ENCODE assay signal across 9 mouse cellular contexts in genomic region chr6:129033397-129033796, GRCm38 (mm10). TPM values are rescaled to one million over a fixed set of nuclear protein-coding genes. Genes with fewer than 3 reads are reported as not detected.
DNase-seq lines count a peak whose midpoint lies in the region; ATAC-seq lines count a peak whose summit lies in the region.
"Had no signal": no experiment of that assay in that cellular context is flagged by ENCODE, and none has a peak within 500 bp of the region (broad histone marks: within the 10 kb centered on the region; RNA-seq: fewer than 3 reads in every experiment).

No protein-coding gene starts in this region.

- peak; percentile 52 to 57 for DNase-seq in B cell, adult 2 months
- peak; percentile 9 for DNase-seq in brain, adult 2 months (ENCODE audit: low read depth, low spot score)
- no peak for DNase-seq in urinary bladder, postnatal 14 days (ENCODE audit: low spot score)
- no peak for DNase-seq in frontal cortex, postnatal 36 days (ENCODE audit: low spot score in 2 of 2)
- DNase-seq in yolk sac, embryonic 10.5 days (ENCODE audit: low spot score) = no peak

- no peaks in the 10 kb centered on the region for H3K27me3 ChIP-seq in intestine, embryonic 15.5 days (replicated peaks)
- no peaks in the 10 kb centered on the region for H3K27me3 ChIP-seq in intestine, embryonic 16.5 days (replicated peaks; ENCODE audit: control insufficient read depth, insufficient read depth, low read length)

- H3K4me3 ChIP-seq in intestine, embryonic 15.5 days (replicated peaks) = no peak overlapping the region
- no peak overlapping the region for H3K4me3 ChIP-seq in intestine, embryonic 16.5 days (ENCODE audit: low read length)

- no peaks in the 10 kb centered on the region for H3K9me3 ChIP-seq in intestine, embryonic 15.5 days
- H3K9me3 ChIP-seq in intestine, embryonic 16.5 days (ENCODE audit: control insufficient read depth, low read length) = no peaks in the 10 kb centered on the region

- 80% methylated on average over 2 of the region's 2 CpGs for WGBS in intestine, embryonic 15.5 days
- 76% methylated on average over 2 of the region's 2 CpGs for WGBS in intestine, embryonic 16.5 days

- H3K9ac ChIP-seq in intestine, embryonic 15.5 days = no peak overlapping the region
- no peak overlapping the region for H3K9ac ChIP-seq in intestine, embryonic 16.5 days (ENCODE audit: low read depth, low read length)

- H3K4me1 ChIP-seq in intestine, embryonic 15.5 days (replicated peaks) = no peaks in the 10 kb centered on the region
- H3K4me1 ChIP-seq in intestine, embryonic 16.5 days (ENCODE audit: control insufficient read depth, insufficient read depth, low read length) = no peaks in the 10 kb centered on the region

- ATAC-seq in intestine, embryonic 15.5 days = 0 out of 2 replicates have a peak, but pooled peaks have one; percentile 25
- ATAC-seq in intestine, embryonic 16.5 days = no peak
- ATAC-seq in megakaryocyte progenitor cell, adult 5-6 weeks (replicated peaks; ENCODE audit: poor library complexity) = peak; percentile 78

- no peak overlapping the region for H3K4me2 ChIP-seq in intestine, embryonic 15.5 days (replicated peaks)
- no peak overlapping the region for H3K4me2 ChIP-seq in intestine, embryonic 16.5 days (ENCODE audit: low read depth, low read length)

- H3K27ac ChIP-seq in intestine, embryonic 15.5 days = no peak overlapping the region
- H3K27ac ChIP-seq in intestine, embryonic 16.5 days (ENCODE audit: low read length) = no peak overlapping the region
- H3K27ac ChIP-seq: macrophage had no signal

- no peaks in the 10 kb centered on the region for H3K36me3 ChIP-seq in intestine, embryonic 15.5 days
- no peaks in the 10 kb centered on the region for H3K36me3 ChIP-seq in intestine, embryonic 16.5 days (ENCODE audit: control insufficient read depth, insufficient read depth, low read length)

RNA-seq across cellular contexts. Expression of gene Klrb1f, which starts 12.3 kb away (rescaled TPM):
- polyA plus RNA-seq in intestine, embryonic 15.5 days (2015; fragmentation: Nextera tagmentation; extraction: Ambion mirVana) = 0.27 and 0.49 TPM in 2 replicates
- 0.46 and 0.75 TPM in 2 replicates for polyA plus RNA-seq in intestine, embryonic 16.5 days (2015; fragmentation: Nextera tagmentation; extraction: Ambion mirVana)
- total RNA-seq in megakaryocyte progenitor cell, adult 5-6 weeks (2015) = 32.0 and 35.4 TPM in 2 replicates
- total RNA-seq in megakaryocyte progenitor cell, adult 5-6 weeks (2017) = 16.3 and 23.6 TPM in 2 replicates

Comparison
In these comparisons a context has a peak if more than half of its experiments do, and no peak if none do; other contexts are left out.
1. DNase-seq: peak in B cell, adult 2 months (2 of 2) and brain, adult 2 months (single experiment); none in urinary bladder, postnatal 14 days (single experiment), frontal cortex, postnatal 36 days (0 of 2) and yolk sac, embryonic 10.5 days (single experiment).